Mouse (Mus musculus) layer of hippocampus, adult 2 months (tissue): ENCODE measurements at regions not wholly inside any gene's neighbourhood (a gene's known extent, or its start where the extent isn't known, plus 50 kb on each side); places are given as distances from the start of the nearest gene placed in this dataset.
"Not testable (repeated sequence)": the region's sequence is repeated elsewhere in the genome, so short reads cannot be mapped to it uniquely, and the experiment has no call there.

ENCODE experiments used
- DNase-seq, 2 experiments: peaks; one replicate each; pipeline ENCODE4 v3.0.0; 2022; ENCODE audit warnings: low spot score in 2 of 2
- H3K27ac ChIP-seq: fragments of 200-600 bp; 2 replicates; pipeline ENCODE4 v1.8.1; 2022
- H3K4me3 ChIP-seq: fragments of 200-600 bp; 2 replicates; pipeline ENCODE4 v1.8.1; 2022; ENCODE audit warnings: mild to moderate bottlenecking
- CTCF ChIP-seq: fragments of 200-600 bp; conservative IDR thresholded peaks from 2 replicates; pipeline ENCODE4 v1.8.1; 2022; ENCODE audit warnings: antibody characterized with exemption, mild to moderate bottlenecking, moderate library complexity

GRCm38 (mm10) chr9:98194356-98194755 lies 92.9 kb upstream of the Nmnat3 start:
- Histone ChIP-seq H3K4me3 (no peak overlapping the region), H3K27ac (peak overlapping the region; percentile 87)
- DNase-seq, result peak; percentile 76 to 87
- TF ChIP-seq CTCF, result no peak

GRCm38 (mm10) chr9:98218824-98219223 lies 68.4 kb upstream of the Nmnat3 start:
- Histone ChIP-seq H3K27ac (no peak overlapping the region), H3K4me3 (no peak overlapping the region)
- no peak for DNase-seq
- no peak for TF ChIP-seq CTCF

GRCm38 (mm10) chr9:98220367-98220766 lies 66.9 kb upstream of the Nmnat3 start:
- Histone ChIP-seq H3K4me3 (peak overlapping the region; percentile 10; the same call in 1 of the 2 replicates), H3K27ac (no peak overlapping the region)
- no peak for TF ChIP-seq CTCF
- DNase-seq, result peak; percentile 15 to 18

- DNase-seq, result no peak
- TF ChIP-seq CTCF, result no peak
- Histone ChIP-seq H3K27ac (no peak overlapping the region), H3K4me3 (no peak overlapping the region)
Measured at GRCm38 (mm10) chr9:98221766-98222165, 65.5 kb upstream of the Nmnat3 start.

- TF ChIP-seq CTCF, result no peak
- Histone ChIP-seq H3K27ac (no peak overlapping the region), H3K4me3 (no peak overlapping the region)
- DNase-seq, result no peak
Measured at GRCm38 (mm10) chr9:98228226-98228625, 59.0 kb upstream of the Nmnat3 start.

- Histone ChIP-seq H3K27ac (no peak overlapping the region), H3K4me3 (no peak overlapping the region)
- DNase-seq, result no peak
- no peak for TF ChIP-seq CTCF
Measured at GRCm38 (mm10) chr9:98228907-98229306, 58.3 kb upstream of the Nmnat3 start.

GRCm38 (mm10) chr9:98234731-98235130 lies 52.5 kb upstream of the Nmnat3 start:
- not testable (repeated sequence) for H3K27ac ChIP-seq, H3K4me3 ChIP-seq, DNase-seq
